Mouse (Mus musculus) E14TG2a.4 (cell line): ENCODE measurements at regions not wholly inside any gene's neighbourhood (a gene's known extent, or its start where the extent isn't known, plus 50 kb on each side); places are given as distances from the start of the nearest gene placed in this dataset.

Source experiments
- CTCF ChIP-seq: conservative IDR thresholded peaks from 2 replicates; pipeline ENCODE4 v1.5.1; 2014; ENCODE audit warnings: low read length
- NANOG ChIP-seq: IDR thresholded peaks from 2 replicates; pipeline ENCODE4 v1.6.1; 2014; ENCODE audit warnings: borderline replicate concordance, low read length, mixed read lengths

GRCm38 (mm10) chr15:90343771-90344170 lies 119.7 kb downstream of the Alg10b start:
- TF ChIP-seq CTCF, result no peak
- no peak for TF ChIP-seq NANOG
